Mouse (Mus musculus) brain, embryonic 14.5 days (tissue): ENCODE data around the gene BC004004.

ENCODE experiments used
- CTCF ChIP-seq: fragments of 200-500 bp; IDR thresholded peaks from 2 replicates; pipeline ENCODE4 v1.5.1; 2012; ENCODE audit warnings: inconsistent platforms, mild to moderate bottlenecking, moderate library complexity, borderline replicate concordance; ENCODE audit not compliant: insufficient read depth, insufficient read length; ENCODE audit errors: extremely low read depth
- POLR2A ChIP-seq: fragments of 200-500 bp; IDR thresholded peaks from 2 replicates; pipeline ENCODE4 v1.6.1; 2012; ENCODE audit warnings: mild to moderate bottlenecking, inconsistent platforms, borderline replicate concordance; ENCODE audit not compliant: poor library complexity, insufficient read depth, insufficient read length, severe bottlenecking; ENCODE audit errors: extremely low read depth

DNA sequence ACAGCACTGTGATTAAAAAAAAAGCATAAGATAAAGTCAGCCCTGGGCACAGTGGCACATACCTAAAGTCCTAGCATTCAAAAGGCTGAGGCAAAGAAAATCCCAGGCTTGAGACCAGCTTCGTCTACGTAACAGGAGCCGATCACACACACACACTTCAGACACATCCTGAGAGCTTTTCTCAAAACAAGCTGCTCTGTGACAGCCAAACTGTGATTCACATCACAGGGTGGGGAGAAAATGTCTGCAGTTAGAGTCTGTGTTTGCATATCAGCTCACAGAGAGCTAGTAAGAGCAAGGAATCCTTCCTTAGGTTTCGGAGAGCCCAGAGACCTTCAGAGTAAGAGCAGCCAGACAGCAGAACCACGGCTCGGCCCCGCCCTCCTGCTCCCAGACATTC lies 32.3 kb downstream of the BC004004 start:
- TF ChIP-seq CTCF (no peak), POLR2A (no peak)
